Mouse (Mus musculus) kidney, adult 11 months (tissue): ENCODE results near the gene Nek6.

ENCODE experiments used
- DNase-seq: peaks from one replicate; pipeline ENCODE4 v3.0.0; 2022

Nek6 gene

GRCm38 (mm10) chr2:38584514-38585378 is 73.3 kb downstream of the Nek6 start:
- DNase-seq: no peak

- DNase-seq: peak; percentile 24
Observed at GRCm38 (mm10) chr2:38585379-38585736, 73.9 kb downstream of the Nek6 start.

GRCm38 (mm10) chr2:38586733-38587132 is 75.3 kb downstream of the Nek6 start:
- DNase-seq: no peak

GRCm38 (mm10) chr2:38591751-38592459 is 80.5 kb downstream of the Nek6 start:
- DNase-seq: no peak

GRCm38 (mm10) chr2:38594874-38595273 is 83.4 kb downstream of the Nek6 start:
- DNase-seq: no peak

- DNase-seq: no peak
Observed at GRCm38 (mm10) chr2:38597896-38598295, 86.5 kb downstream of the Nek6 start.

GRCm38 (mm10) chr2:38598395-38598794 is 87.0 kb downstream of the Nek6 start:
- DNase-seq: no peak

GRCm38 (mm10) chr2:38600842-38601241 is 89.4 kb downstream of the Nek6 start:
- DNase-seq: no peak

GRCm38 (mm10) chr2:38607716-38608115 is 96.3 kb downstream of the Nek6 start:
- DNase-seq: no peak

GRCm38 (mm10) chr2:38608831-38609309 is 97.4 kb downstream of the Nek6 start:
- DNase-seq: no peak

GRCm38 (mm10) chr2:38609310-38609709 is 97.9 kb downstream of the Nek6 start:
- DNase-seq: no peak

GRCm38 (mm10) chr2:38610161-38610560 is 98.7 kb downstream of the Nek6 start:
- DNase-seq: no peak

- DNase-seq: no peak
Observed at GRCm38 (mm10) chr2:38612596-38612995, 101.2 kb downstream of the Nek6 start.

GRCm38 (mm10) chr2:38613576-38613975 is 102.1 kb downstream of the Nek6 start:
- no peak for DNase-seq

- no peak for DNase-seq
Observed at GRCm38 (mm10) chr2:38614437-38614836, 103.0 kb downstream of the Nek6 start.

- DNase-seq: no peak
Observed at GRCm38 (mm10) chr2:38616072-38616471, 104.6 kb downstream of the Nek6 start.

- DNase-seq: no peak
Observed at GRCm38 (mm10) chr2:38616956-38617872, 105.8 kb downstream of the Nek6 start.

GRCm38 (mm10) chr2:38619777-38620176 is 108.3 kb downstream of the Nek6 start:
- no peak for DNase-seq

- DNase-seq: no peak
Observed at GRCm38 (mm10) chr2:38621076-38621475, 109.6 kb downstream of the Nek6 start.

GRCm38 (mm10) chr2:38621610-38622021 is 110.2 kb downstream of the Nek6 start:
- DNase-seq: peak; percentile 56

GRCm38 (mm10) chr2:38623411-38623810 is 112.0 kb downstream of the Nek6 start:
- no peak for DNase-seq

- no peak for DNase-seq
Observed at GRCm38 (mm10) chr2:38623821-38624590, 112.6 kb downstream of the Nek6 start.
